Mouse (Mus musculus): ENCODE data around the gene Kalrn.
A peak's percentile ranks its signal among the peaks of the same experiment; 100 is the strongest.

Kalrn gene

GRCm38 (mm10) chr16:34573151-34573802, at the start of gene Kalrn:
Gene Kalrn, minus strand, starts transcription at chr16:34573532.
- DNase-seq (ENCODE audit: low read depth in 2 of 2, low spot score in 2 of 2): peak in 1 of 2 experiments; percentile 14

- no peak for DNase-seq (ENCODE audit: low read depth in 2 of 2, low spot score in 2 of 2)
Measured at GRCm38 (mm10) chr16:34614021-34614420, 40.7 kb upstream of the Kalrn start.

GRCm38 (mm10) chr16:34610137-34610536, 36.8 kb upstream of the Kalrn start:
- no peak for DNase-seq (ENCODE audit: low read depth in 2 of 2, low spot score in 2 of 2)

GRCm38 (mm10) chr16:34605679-34606078, 32.3 kb upstream of the Kalrn start:
- no peak for DNase-seq (ENCODE audit: low read depth in 2 of 2, low spot score in 2 of 2)

GRCm38 (mm10) chr16:34603854-34604253, 30.5 kb upstream of the Kalrn start:
- DNase-seq (ENCODE audit: low read depth in 2 of 2, low spot score in 2 of 2): no peak

GRCm38 (mm10) chr16:34603076-34603475, 29.7 kb upstream of the Kalrn start:
- no peak for DNase-seq (ENCODE audit: low read depth in 2 of 2, low spot score in 2 of 2)

GRCm38 (mm10) chr16:34601954-34602353, 28.6 kb upstream of the Kalrn start:
- DNase-seq (ENCODE audit: low read depth in 2 of 2, low spot score in 2 of 2): no peak

GRCm38 (mm10) chr16:34595294-34595693, 22.0 kb upstream of the Kalrn start:
- no peak for DNase-seq (ENCODE audit: low read depth in 2 of 2, low spot score in 2 of 2)

GRCm38 (mm10) chr16:34594597-34595262, 21.4 kb upstream of the Kalrn start:
- DNase-seq (ENCODE audit: low read depth in 2 of 2, low spot score in 2 of 2): no peak

GRCm38 (mm10) chr16:34592696-34593095, 19.4 kb upstream of the Kalrn start:
- no peak for DNase-seq (ENCODE audit: low read depth in 2 of 2, low spot score in 2 of 2)

- no peak for DNase-seq (ENCODE audit: low read depth in 2 of 2, low spot score in 2 of 2)
Measured at GRCm38 (mm10) chr16:34591934-34592333, 18.6 kb upstream of the Kalrn start.

- DNase-seq (ENCODE audit: low read depth in 2 of 2, low spot score in 2 of 2): no peak
Measured at GRCm38 (mm10) chr16:34579671-34580326, 6.5 kb upstream of the Kalrn start.

- DNase-seq (ENCODE audit: low read depth in 2 of 2, low spot score in 2 of 2): no peak
Measured at GRCm38 (mm10) chr16:34573856-34574491, 642 bp upstream of the Kalrn start.

GRCm38 (mm10) chr16:34572406-34573150, 754 bp downstream of the Kalrn start:
- no peak for DNase-seq (ENCODE audit: low read depth in 2 of 2, low spot score in 2 of 2)

GRCm38 (mm10) chr16:34571931-34572405, 1.4 kb downstream of the Kalrn start:
- no peak for DNase-seq (ENCODE audit: low read depth in 2 of 2, low spot score in 2 of 2)

GRCm38 (mm10) chr16:34569897-34570296, 3.4 kb downstream of the Kalrn start:
- no peak for DNase-seq (ENCODE audit: low read depth in 2 of 2, low spot score in 2 of 2)

- no peak for DNase-seq (ENCODE audit: low read depth in 2 of 2, low spot score in 2 of 2)
Measured at GRCm38 (mm10) chr16:34568831-34569230, 4.5 kb downstream of the Kalrn start.

GRCm38 (mm10) chr16:34563593-34564280, 9.6 kb downstream of the Kalrn start:
- no peak for DNase-seq (ENCODE audit: low read depth in 2 of 2, low spot score in 2 of 2)

GRCm38 (mm10) chr16:34561734-34562135, 11.6 kb downstream of the Kalrn start:
- DNase-seq (ENCODE audit: low read depth in 2 of 2, low spot score in 2 of 2): no peak

GRCm38 (mm10) chr16:34560814-34561213, 12.5 kb downstream of the Kalrn start:
- DNase-seq (ENCODE audit: low read depth in 2 of 2, low spot score in 2 of 2): no peak

Measured in CD8-positive naive resting alpha-beta T cell, adult 2 months (primary cell).